Mouse (Mus musculus): ENCODE measurements around the gene Susd6. TPM values are rescaled to one million over a fixed set of nuclear protein-coding genes. Genes with fewer than 3 reads are reported as not detected.
A peak's percentile ranks its signal among the peaks of the same experiment; 100 is the strongest.

Susd6 gene
- polyA plus RNA-seq, 1 experiment from 2014 or later: 22.3 TPM

DNA sequence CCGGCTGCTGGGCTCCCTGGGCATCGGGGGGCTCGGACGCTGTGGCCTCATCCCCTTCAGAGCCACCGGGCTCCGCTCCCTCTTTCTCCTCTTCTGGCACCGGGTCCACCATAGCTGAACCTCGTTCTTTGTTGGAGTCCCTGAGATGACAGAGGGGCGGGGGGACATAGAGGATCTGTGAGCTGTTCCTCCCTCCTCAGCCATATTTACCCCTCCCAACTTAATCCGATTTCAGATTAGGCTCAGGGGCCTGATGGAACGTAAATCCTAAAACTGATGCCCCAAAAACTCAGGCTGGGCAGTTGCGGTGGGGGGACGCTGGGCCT, 31.0 kb upstream of the Susd6 start:
- H3K27me3 ChIP-seq (ENCODE audit: control insufficient read depth, insufficient read depth, low read length): peaks cover 82% of the 10 kb centered on the region
- no peak for ATAC-seq (ENCODE audit: insufficient number of reproducible peaks, insufficient read depth, low FRiP score, low read depth)
- H3K4me3 ChIP-seq (ENCODE audit: control insufficient read depth in 1 of 2, insufficient read depth in 1 of 2, low read depth in 1 of 2, low read length in 2 of 2): peak overlapping the region; percentile 54 to 59; a peak in 3 of 4 replicates
- no peak overlapping the region for H3K27ac ChIP-seq (replicated peaks in 1 of 2; ENCODE audit: control insufficient read depth in 1 of 2, insufficient read depth in 1 of 2, low read depth in 2 of 2, low read length in 2 of 2)
- no peak overlapping the region for H3K9ac ChIP-seq (ENCODE audit: low read length)
- WGBS: 10% methylated on average over 13 of the region's 13 CpGs
- no peaks in the 10 kb centered on the region for H3K36me3 ChIP-seq (ENCODE audit: control insufficient read depth, insufficient read depth, low read length)
- peaks cover 11 to 26% of the 10 kb centered on the region in 2 experiments; a peak in 3 of 4 replicates for H3K4me1 ChIP-seq (ENCODE audit: control insufficient read depth in 2 of 2, insufficient read depth in 2 of 2, low read length in 2 of 2)
- H3K9me3 ChIP-seq (ENCODE audit: control insufficient read depth, low read length): no peaks in the 10 kb centered on the region
- H3K4me2 ChIP-seq (ENCODE audit: low read length): peak overlapping the region; percentile 99

DNA sequence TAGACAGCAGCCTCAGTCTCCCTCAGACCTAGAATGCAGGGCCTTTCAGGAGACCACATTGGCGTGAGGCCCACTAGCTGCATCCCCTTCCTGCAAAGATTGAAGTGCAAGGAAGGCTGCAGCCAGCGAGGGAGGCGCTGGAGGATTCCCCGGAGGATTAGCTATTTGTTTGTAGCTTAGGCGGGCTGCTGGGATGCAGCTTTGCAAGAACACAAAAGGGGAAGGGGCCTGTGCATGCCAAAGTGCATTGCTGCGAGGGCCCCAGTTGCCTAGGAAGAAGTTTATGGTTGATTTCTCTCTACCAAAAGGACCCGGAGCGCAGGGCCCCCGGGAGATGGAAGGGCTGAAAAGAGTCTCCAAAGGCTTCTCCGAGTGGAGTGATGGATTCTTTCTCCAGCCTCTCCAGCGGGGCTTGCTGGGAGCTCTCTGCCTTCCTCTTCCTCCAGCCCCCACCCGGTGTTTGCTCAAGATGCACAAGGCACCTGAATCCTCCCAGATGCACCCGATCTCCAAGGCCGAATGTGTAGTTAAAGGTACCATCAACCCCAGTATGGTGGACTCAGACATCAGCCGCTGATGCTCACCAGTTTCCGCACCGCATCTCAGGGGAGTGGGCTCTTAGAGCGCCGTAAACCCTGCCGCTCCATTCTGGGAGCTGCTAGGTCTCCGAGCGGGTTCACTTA, 30.5 kb upstream of the Susd6 start:
- Histone ChIP-seq H3K9ac (ENCODE audit: low read length) (no peak overlapping the region), H3K4me1 (ENCODE audit: control insufficient read depth in 2 of 2, insufficient read depth in 2 of 2, low read length in 2 of 2) (peaks cover 11 to 26% of the 10 kb centered on the region in 2 experiments; a peak in 3 of 4 replicates), H3K9me3 (ENCODE audit: control insufficient read depth, low read length) (no peaks in the 10 kb centered on the region), H3K27ac (replicated peaks in 1 of 2; ENCODE audit: control insufficient read depth in 1 of 2, insufficient read depth in 1 of 2, low read depth in 2 of 2, low read length in 2 of 2) (no peak overlapping the region), H3K4me3 (ENCODE audit: control insufficient read depth in 1 of 2, insufficient read depth in 1 of 2, low read depth in 1 of 2, low read length in 2 of 2) (peak overlapping the region; percentile 42 to 44), H3K27me3 (ENCODE audit: control insufficient read depth, insufficient read depth, low read length) (peaks cover 77% of the 10 kb centered on the region), H3K36me3 (ENCODE audit: control insufficient read depth, insufficient read depth, low read length) (no peaks in the 10 kb centered on the region), H3K4me2 (ENCODE audit: low read length) (peak overlapping the region; percentile 82)
- 2% methylated on average over 22 of the region's 22 CpGs for WGBS
- no peak for ATAC-seq (ENCODE audit: insufficient number of reproducible peaks, insufficient read depth, low FRiP score, low read depth)

DNA sequence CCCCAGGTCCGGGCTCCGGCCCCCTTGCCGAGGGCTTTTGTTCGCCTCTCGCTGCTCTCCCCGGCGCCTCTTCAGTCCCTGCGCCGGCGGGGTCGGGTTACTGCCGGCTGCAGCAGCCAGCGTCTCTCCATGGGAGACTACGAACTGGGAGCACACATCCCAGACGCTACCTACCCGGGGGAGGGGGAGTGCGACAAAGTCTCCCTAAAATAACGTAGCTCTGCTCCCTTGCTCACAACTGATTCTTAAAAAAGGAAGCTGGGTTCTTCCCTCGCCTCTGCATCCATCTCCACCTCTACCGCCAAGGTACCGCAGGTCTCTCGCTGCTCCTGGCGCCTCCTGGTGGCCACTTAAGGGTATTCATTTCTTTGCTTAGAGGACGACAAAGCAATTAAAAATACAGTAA, 29.9 kb upstream of the Susd6 start, which contains the start of gene Ccdc177:
Gene Ccdc177, minus strand, starts transcription at position 292 of the 406 bp plus-strand sequence.
- H3K4me1 ChIP-seq (ENCODE audit: control insufficient read depth in 2 of 2, insufficient read depth in 2 of 2, low read length in 2 of 2): peaks cover 11 to 26% of the 10 kb centered on the region in 2 experiments; a peak in 3 of 4 replicates
- no peak within 1 kb of the TSS for H3K27ac ChIP-seq (replicated peaks in 1 of 2; ENCODE audit: control insufficient read depth in 1 of 2, insufficient read depth in 1 of 2, low read depth in 2 of 2, low read length in 2 of 2)
- WGBS: under 1% methylated on average over 24 of the region's 24 CpGs
- ATAC-seq (ENCODE audit: insufficient number of reproducible peaks, insufficient read depth, low FRiP score, low read depth): no peak
- no peaks in the 10 kb centered on the region for H3K9me3 ChIP-seq (ENCODE audit: control insufficient read depth, low read length)
- H3K4me2 ChIP-seq (ENCODE audit: low read length): peak within 1 kb of the TSS; percentile 82
- H3K4me3 ChIP-seq (ENCODE audit: control insufficient read depth in 1 of 2, insufficient read depth in 1 of 2, low read depth in 1 of 2, low read length in 2 of 2): peak within 1 kb of the TSS; percentile 42 to 44
- no peak within 1 kb of the TSS for H3K9ac ChIP-seq (ENCODE audit: low read length)
- H3K27me3 ChIP-seq (ENCODE audit: control insufficient read depth, insufficient read depth, low read length): peaks cover 72% of the 10 kb centered on the region
- no peaks in the 10 kb centered on the region for H3K36me3 ChIP-seq (ENCODE audit: control insufficient read depth, insufficient read depth, low read length)

DNA sequence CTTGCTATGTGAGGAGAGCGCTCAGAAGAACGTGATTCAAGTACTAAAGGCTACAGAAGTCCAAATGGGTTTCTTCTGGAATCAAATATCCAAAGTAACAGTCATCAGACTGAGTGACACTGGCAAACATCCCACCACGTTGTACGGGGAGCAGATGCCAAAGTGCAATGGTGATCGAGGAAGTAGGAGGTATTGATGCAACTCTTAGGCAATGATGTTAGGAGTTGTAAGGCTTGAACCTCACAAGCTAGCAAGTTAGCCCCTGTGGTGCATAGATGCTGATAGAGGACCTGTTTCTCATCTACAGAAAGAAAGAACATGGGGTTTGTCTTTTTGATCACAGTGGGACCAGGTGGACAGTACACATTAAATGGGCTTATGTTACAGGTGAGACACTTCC, 27.3 kb upstream of the Susd6 start:
- H3K27ac ChIP-seq (replicated peaks in 1 of 2; ENCODE audit: control insufficient read depth in 1 of 2, insufficient read depth in 1 of 2, low read depth in 2 of 2, low read length in 2 of 2): no peak overlapping the region
- peaks cover 46% of the 10 kb centered on the region for H3K27me3 ChIP-seq (ENCODE audit: control insufficient read depth, insufficient read depth, low read length)
- no peak overlapping the region for H3K4me3 ChIP-seq (ENCODE audit: control insufficient read depth in 1 of 2, insufficient read depth in 1 of 2, low read depth in 1 of 2, low read length in 2 of 2)
- no peak for ATAC-seq (ENCODE audit: insufficient number of reproducible peaks, insufficient read depth, low FRiP score, low read depth)
- H3K36me3 ChIP-seq (ENCODE audit: control insufficient read depth, insufficient read depth, low read length): no peaks in the 10 kb centered on the region
- H3K9ac ChIP-seq (ENCODE audit: low read length): no peak overlapping the region
- H3K4me2 ChIP-seq (ENCODE audit: low read length): no peak overlapping the region
- no peaks in the 10 kb centered on the region for H3K9me3 ChIP-seq (ENCODE audit: control insufficient read depth, low read length)
- H3K4me1 ChIP-seq (ENCODE audit: control insufficient read depth in 2 of 2, insufficient read depth in 2 of 2, low read length in 2 of 2): peaks cover 7 to 20% of the 10 kb centered on the region in 2 experiments; a peak in 3 of 4 replicates
- WGBS: 82% methylated on average over 5 of the region's 5 CpGs

DNA sequence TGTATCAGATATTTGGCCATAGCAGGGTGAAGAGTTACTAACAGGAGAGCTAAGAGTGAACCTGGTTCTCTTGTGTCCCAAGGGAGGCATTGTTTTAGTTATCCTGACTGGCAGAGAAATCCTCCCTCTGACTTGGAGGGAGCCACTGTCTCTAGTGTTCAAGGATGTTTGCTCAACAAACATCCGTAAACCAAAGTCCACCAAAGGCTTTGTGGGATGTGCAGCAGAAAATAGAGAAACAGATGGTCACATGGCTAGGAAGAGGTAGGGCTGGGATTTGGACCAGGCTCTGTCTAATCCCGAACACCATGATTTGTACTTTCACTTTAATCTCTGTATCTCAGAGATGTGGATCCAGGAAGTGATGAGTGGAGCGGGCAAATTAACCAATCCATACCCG, 26.2 kb upstream of the Susd6 start:
- no peak for ATAC-seq (ENCODE audit: insufficient number of reproducible peaks, insufficient read depth, low FRiP score, low read depth)
- WGBS: 61% methylated on average over 4 of the region's 4 CpGs
- no peak overlapping the region for H3K4me3 ChIP-seq (ENCODE audit: control insufficient read depth in 1 of 2, insufficient read depth in 1 of 2, low read depth in 1 of 2, low read length in 2 of 2)
- peaks cover 34% of the 10 kb centered on the region for H3K27me3 ChIP-seq (ENCODE audit: control insufficient read depth, insufficient read depth, low read length)
- H3K27ac ChIP-seq (replicated peaks in 1 of 2; ENCODE audit: control insufficient read depth in 1 of 2, insufficient read depth in 1 of 2, low read depth in 2 of 2, low read length in 2 of 2): no peak overlapping the region
- H3K9me3 ChIP-seq (ENCODE audit: control insufficient read depth, low read length): no peaks in the 10 kb centered on the region
- H3K36me3 ChIP-seq (ENCODE audit: control insufficient read depth, insufficient read depth, low read length): no peaks in the 10 kb centered on the region
- H3K4me2 ChIP-seq (ENCODE audit: low read length): no peak overlapping the region
- H3K9ac ChIP-seq (ENCODE audit: low read length): no peak overlapping the region
- H3K4me1 ChIP-seq (ENCODE audit: control insufficient read depth in 2 of 2, insufficient read depth in 2 of 2, low read length in 2 of 2): peaks cover under 1 to 11% of the 10 kb centered on the region in 2 experiments; a peak in 2 of 4 replicates

DNA sequence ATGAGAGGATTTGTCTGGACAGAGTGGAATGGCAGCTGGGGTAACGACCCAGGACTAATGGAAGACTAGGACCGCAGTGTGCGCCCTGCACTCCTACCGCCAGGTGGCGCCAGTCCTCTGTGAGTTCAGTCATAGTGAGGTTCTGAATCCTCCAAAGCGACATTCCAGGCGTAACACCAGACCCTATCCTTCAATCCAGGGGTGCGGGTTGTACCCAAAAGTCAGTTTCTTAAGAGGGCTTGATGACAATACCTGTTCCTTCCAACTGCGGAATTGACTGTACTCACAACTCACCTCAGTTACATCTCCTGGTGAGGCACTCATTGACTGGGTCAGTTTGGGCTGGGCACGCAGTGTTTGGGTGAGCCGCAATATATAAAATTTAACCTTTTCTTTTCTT, 20.6 kb upstream of the Susd6 start:
- Histone ChIP-seq H3K4me3 (ENCODE audit: control insufficient read depth in 1 of 2, insufficient read depth in 1 of 2, low read depth in 1 of 2, low read length in 2 of 2) (no peak overlapping the region), H3K36me3 (ENCODE audit: control insufficient read depth, insufficient read depth, low read length) (no peaks in the 10 kb centered on the region), H3K27ac (replicated peaks in 1 of 2; ENCODE audit: control insufficient read depth in 1 of 2, insufficient read depth in 1 of 2, low read depth in 2 of 2, low read length in 2 of 2) (no peak overlapping the region), H3K9ac (ENCODE audit: low read length) (no peak overlapping the region), H3K4me1 (ENCODE audit: control insufficient read depth in 2 of 2, insufficient read depth in 2 of 2, low read length in 2 of 2) (no peaks in the 10 kb centered on the region), H3K27me3 (ENCODE audit: control insufficient read depth, insufficient read depth, low read length) (no peaks in the 10 kb centered on the region), H3K9me3 (ENCODE audit: control insufficient read depth, low read length) (no peaks in the 10 kb centered on the region), H3K4me2 (ENCODE audit: low read length) (no peak overlapping the region)
- 17% methylated on average over 11 of the region's 11 CpGs for WGBS
- ATAC-seq (ENCODE audit: insufficient number of reproducible peaks, insufficient read depth, low FRiP score, low read depth): peak; percentile 69; the same call in 1 of the 2 replicates

DNA sequence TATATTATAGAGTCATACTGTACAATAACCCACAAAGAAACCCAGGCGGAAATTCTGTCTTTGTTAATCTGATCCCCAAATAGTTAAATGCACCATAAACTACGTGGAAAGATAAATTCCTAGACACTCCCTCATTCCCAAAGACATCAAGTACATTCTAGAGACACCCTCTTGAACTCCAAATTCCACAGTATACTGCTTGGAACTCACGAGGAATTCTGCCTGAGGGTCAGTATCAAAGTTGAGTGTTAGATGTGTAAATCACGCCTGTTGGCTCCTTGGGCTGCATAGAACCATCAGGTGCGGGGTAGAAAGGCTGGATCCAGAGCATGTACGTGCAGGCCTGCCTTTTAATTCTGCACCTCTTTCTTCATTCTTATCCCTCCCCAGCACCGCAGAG, 15.5 kb upstream of the Susd6 start:
- H3K27me3 ChIP-seq (ENCODE audit: control insufficient read depth, insufficient read depth, low read length): no peaks in the 10 kb centered on the region
- no peak for ATAC-seq (ENCODE audit: insufficient number of reproducible peaks, insufficient read depth, low FRiP score, low read depth)
- H3K4me2 ChIP-seq (ENCODE audit: low read length): no peak overlapping the region
- H3K4me3 ChIP-seq (ENCODE audit: control insufficient read depth in 1 of 2, insufficient read depth in 1 of 2, low read depth in 1 of 2, low read length in 2 of 2): no peak overlapping the region
- H3K27ac ChIP-seq (replicated peaks in 1 of 2; ENCODE audit: control insufficient read depth in 1 of 2, insufficient read depth in 1 of 2, low read depth in 2 of 2, low read length in 2 of 2): no peak overlapping the region
- H3K4me1 ChIP-seq (ENCODE audit: control insufficient read depth in 2 of 2, insufficient read depth in 2 of 2, low read length in 2 of 2): peaks cover 0 to 2% of the 10 kb centered on the region in 2 experiments; a peak in 1 of 4 replicates
- no peak overlapping the region for H3K9ac ChIP-seq (ENCODE audit: low read length)
- 66% methylated on average over 7 of the region's 7 CpGs for WGBS
- H3K36me3 ChIP-seq (ENCODE audit: control insufficient read depth, insufficient read depth, low read length): no peaks in the 10 kb centered on the region
- H3K9me3 ChIP-seq (ENCODE audit: control insufficient read depth, low read length): no peaks in the 10 kb centered on the region
